21 mouse cellular contexts compared by ENCODE assay signal in genomic region chr11:36613807-36614206, GRCm38 (mm10).
"Had no signal": no experiment of that assay in that cellular context is flagged by ENCODE, and none has a peak within 500 bp of the region (broad histone marks: within the 10 kb centered on the region; RNA-seq: fewer than 3 reads in every experiment).

No protein-coding gene starts in this region.

- H3K4me2 ChIP-seq: lung, embryonic 14.5 days; neural tube, embryonic 12.5 days; neural tube, embryonic 15.5 days had no signal

- H3K27me3 ChIP-seq: megakaryocyte, embryonic 14.5 days; neural tube, embryonic 12.5 days; neural tube, embryonic 15.5 days had no signal

- H3K4me1 ChIP-seq: megakaryocyte, embryonic 14.5 days; neural tube, embryonic 12.5 days; neural tube, embryonic 15.5 days had no signal

- ATAC-seq: liver, postnatal 0 days; lung, postnatal 0 days had no signal

- H3K9ac ChIP-seq: liver, embryonic 14.5 days; liver, postnatal 0 days; lung, embryonic 14.5 days; neural tube, embryonic 12.5 days; neural tube, embryonic 15.5 days had no signal

- H3K36me3 ChIP-seq: neural tube, embryonic 12.5 days; neural tube, embryonic 15.5 days had no signal

- H3K4me3 ChIP-seq: layer of hippocampus, adult 2 months; left cerebral cortex, adult 2 months; megakaryocyte, embryonic 14.5 days; midbrain, embryonic 10.5 days; neural tube, embryonic 12.5 days; neural tube, embryonic 15.5 days had no signal

- H3K27ac ChIP-seq: kidney, postnatal 0 days; layer of hippocampus, adult 2 months; left cerebral cortex, adult 2 months; liver, embryonic 14.5 days; midbrain, embryonic 10.5 days; neural tube, embryonic 12.5 days; neural tube, embryonic 15.5 days; stomach, postnatal 0 days had no signal

- H3K9me3 ChIP-seq: megakaryocyte, embryonic 14.5 days; midbrain, embryonic 10.5 days; neural tube, embryonic 12.5 days; neural tube, embryonic 15.5 days had no signal

- DNase-seq: kidney, adult 2 months; kidney, postnatal 25 days; layer of hippocampus, adult 9-11 months; liver, postnatal 0 days; lung, embryonic 14.5 days; lung, postnatal 36 days; midbrain, embryonic 14.5 days; right cerebral cortex, postnatal 14 days; right cerebral cortex, postnatal 4 days; thymus, adult 2 months; thymus, postnatal 14 days had no signal
